Mouse (Mus musculus) MEL (cell line): Measurements from ENCODE around the gene Klhl22. TPM values are rescaled to one million over a fixed set of nuclear protein-coding genes. Genes with fewer than 3 reads are reported as not detected.

Experiments used
- DNase-seq: peaks from one replicate; pipeline ENCODE4 v3.0.0; 2011; ENCODE audit warnings: low read depth, low spot score
- H3K27ac ChIP-seq: 2 replicates; pipeline ENCODE4 v1.5.1; 2012; ENCODE audit warnings: low read depth, mild to moderate bottlenecking, control low read depth, low read length, moderate library complexity; ENCODE audit not compliant: control insufficient read depth
- H3K27me3 ChIP-seq, 2 experiments: fragments of 150-350 bp in 1 of 2; sonication (generic) in 1 of 2; 2 replicates each; pipeline ENCODE4 v1.6.1; 2012; ENCODE audit warnings: low read length in 2 of 2, mild to moderate bottlenecking in 2 of 2, improper control_type of control experiment in 1 of 2, moderate library complexity in 1 of 2; ENCODE audit not compliant: insufficient read depth in 2 of 2, control insufficient read depth in 1 of 2
- H3K36me3 ChIP-seq, 2 experiments: 2 replicates each; pipeline ENCODE4 v1.6.1; 2012 to 2014; ENCODE audit warnings: low read length in 2 of 2, improper control_type of control experiment in 1 of 2, inconsistent platforms in 1 of 2, mild to moderate bottlenecking in 1 of 2; ENCODE audit not compliant: insufficient read depth in 2 of 2, control insufficient read depth in 1 of 2
- H3K4me1 ChIP-seq, 2 experiments: fragments of 150-350 bp in 1 of 2; sonication (generic) in 1 of 2; 2 replicates each; pipeline ENCODE4 v1.6.1; 2012; ENCODE audit warnings: low read length in 2 of 2, improper control_type of control experiment in 1 of 2, mild to moderate bottlenecking in 1 of 2; ENCODE audit not compliant: insufficient read depth in 2 of 2, control insufficient read depth in 1 of 2
- H3K4me3 ChIP-seq, 2 experiments: fragments of 150-350 bp in 1 of 2; sonication (generic) in 1 of 2; 2 replicates each; pipeline ENCODE4 v1.5.1; 2012; ENCODE audit warnings: low read depth in 2 of 2, low read length in 2 of 2, mild to moderate bottlenecking in 2 of 2, moderate library complexity in 2 of 2, control low read depth in 1 of 2, improper control_type of control experiment in 1 of 2; ENCODE audit not compliant: control insufficient read depth in 1 of 2, insufficient read depth in 1 of 2
- H3K79me2 ChIP-seq: 2 replicates; pipeline ENCODE4 v1.6.1; 2012; ENCODE audit warnings: mild to moderate bottlenecking, low read length, moderate library complexity; ENCODE audit not compliant: control insufficient read depth, poor library complexity, insufficient read depth
- H3K9ac ChIP-seq: 2 replicates; pipeline ENCODE4 v1.6.1; 2012; ENCODE audit warnings: low read depth, mild to moderate bottlenecking, control low read depth, low read length, moderate library complexity; ENCODE audit not compliant: control insufficient read depth, poor library complexity, severe bottlenecking
- H3K9me3 ChIP-seq: fragments of 150-350 bp; sonication (generic); replicated peaks from 2 replicates; pipeline ENCODE4 v1.6.1; 2012; ENCODE audit warnings: mild to moderate bottlenecking, low read length, improper control_type of control experiment, moderate library complexity; ENCODE audit not compliant: insufficient read depth
- CHD1 ChIP-seq: IDR thresholded peaks from 2 replicates; pipeline ENCODE4 v1.6.1; 2012; ENCODE audit warnings: low read depth, mild to moderate bottlenecking, inconsistent platforms, low read length, improper control_type of control experiment
- CTCF ChIP-seq, 3 experiments: IDR thresholded peaks in 2 of 3; conservative IDR thresholded peaks in 1 of 3; 2 replicates each; pipeline ENCODE4 v1.5.1; 2011 to 2012; ENCODE audit warnings: low read length in 3 of 3, low read depth in 2 of 3, mild to moderate bottlenecking in 2 of 3, improper control_type of control experiment in 1 of 3, inconsistent platforms in 1 of 3, mixed read lengths in 1 of 3, moderate library complexity in 1 of 3; ENCODE audit not compliant: control insufficient read depth in 1 of 3, insufficient read depth in 1 of 3, poor library complexity in 1 of 3, severe bottlenecking in 1 of 3
- ETS1 ChIP-seq: IDR thresholded peaks from 2 replicates; pipeline ENCODE4 v1.6.1; 2012; ENCODE audit warnings: low read depth, mild to moderate bottlenecking, inconsistent platforms, low read length, improper control_type of control experiment, moderate library complexity
- GATA1 ChIP-seq: IDR thresholded peaks from 2 replicates; pipeline ENCODE4 v1.6.1; 2011; ENCODE audit warnings: low read depth, low read length, improper control_type of control experiment
- HCFC1 ChIP-seq: IDR thresholded peaks from 2 replicates; pipeline ENCODE4 v1.6.1; 2012; ENCODE audit warnings: low read depth, mild to moderate bottlenecking, inconsistent platforms, low read length, improper control_type of control experiment, moderate library complexity
- KAT2A ChIP-seq: conservative IDR thresholded peaks from 2 replicates; pipeline ENCODE4 v1.6.1; 2012; ENCODE audit warnings: low read depth, low read length, improper control_type of control experiment, inconsistent platforms
- MAFK ChIP-seq: IDR thresholded peaks from 2 replicates; pipeline ENCODE4 v1.6.1; 2011; ENCODE audit warnings: low read depth, mild to moderate bottlenecking, low read length, improper control_type of control experiment, borderline replicate concordance
- MAX ChIP-seq: IDR thresholded peaks from 2 replicates; pipeline ENCODE4 v1.6.1; 2011; ENCODE audit warnings: low read length, improper control_type of control experiment
- MXI1 ChIP-seq: IDR thresholded peaks from 2 replicates; pipeline ENCODE4 v1.6.1; 2011; ENCODE audit warnings: mild to moderate bottlenecking, low read depth, low read length, improper control_type of control experiment
- MYB ChIP-seq: IDR thresholded peaks from 2 replicates; pipeline ENCODE4 v1.6.1; 2011; ENCODE audit warnings: mild to moderate bottlenecking, low read depth, low read length, improper control_type of control experiment
- NELFE ChIP-seq: IDR thresholded peaks from 2 replicates; pipeline ENCODE4 v1.6.1; 2011; ENCODE audit warnings: low read depth, low read length, improper control_type of control experiment
- POLR2A ChIP-seq, 2 experiments: IDR thresholded peaks; 2 replicates each; pipeline ENCODE4 v1.6.1; 2011 to 2012; ENCODE audit warnings: low read length in 2 of 2, mild to moderate bottlenecking in 2 of 2, control low read depth in 1 of 2, improper control_type of control experiment in 1 of 2, low read depth in 1 of 2, moderate library complexity in 1 of 2; ENCODE audit not compliant: control insufficient read depth in 1 of 2, insufficient read depth in 1 of 2, poor library complexity in 1 of 2
- POLR2AphosphoS2 ChIP-seq: IDR thresholded peaks from 2 replicates; pipeline ENCODE4 v1.6.1; 2011; ENCODE audit warnings: low read length, improper control_type of control experiment
- RAD21 ChIP-seq: IDR thresholded peaks from 2 replicates; pipeline ENCODE4 v1.6.1; 2011; ENCODE audit warnings: mild to moderate bottlenecking, low read depth, low read length, improper control_type of control experiment
- TCF12 ChIP-seq: IDR thresholded peaks from 2 replicates; pipeline ENCODE4 v1.6.1; 2014; ENCODE audit warnings: low read depth, mild to moderate bottlenecking, inconsistent platforms, low read length, improper control_type of control experiment, moderate library complexity
- USF2 ChIP-seq, 2 experiments: IDR thresholded peaks; 2 replicates each; pipeline ENCODE4 v1.6.1; 2011 to 2012; ENCODE audit warnings: improper control_type of control experiment in 2 of 2, low read length in 2 of 2, borderline replicate concordance in 1 of 2, inconsistent platforms in 1 of 2, low read depth in 1 of 2, mild to moderate bottlenecking in 1 of 2; ENCODE audit not compliant: insufficient read depth in 1 of 2
- ZC3H11A ChIP-seq: IDR thresholded peaks from 2 replicates; pipeline ENCODE4 v1.6.1; 2012; ENCODE audit warnings: low read depth, mild to moderate bottlenecking, inconsistent platforms, low read length, improper control_type of control experiment
- ZKSCAN1 ChIP-seq: IDR thresholded peaks from 2 replicates; pipeline ENCODE4 v1.6.1; 2012; ENCODE audit warnings: low read depth, mild to moderate bottlenecking, inconsistent platforms, low read length, improper control_type of control experiment, moderate library complexity
- ZNF384 ChIP-seq: IDR thresholded peaks from 2 replicates; pipeline ENCODE4 v1.6.1; 2012; ENCODE audit warnings: low read depth, mild to moderate bottlenecking, inconsistent platforms, low read length, improper control_type of control experiment
- polyA plus RNA-seq, 2 experiments: library from polyadenylated mRNA; stranded (reverse) in 1 of 2; unstranded in 1 of 2; fragments of >175 nt in 1 of 2; fragments of >200 nt in 1 of 2; gene quantifications; 2 replicates each; pipeline versions ENCODE4 v1.2.1 to v1.2.4; 2012; ENCODE audit warnings: low replicate concordance in 2 of 2, low read depth in 1 of 2; ENCODE audit not compliant: insufficient read length in 2 of 2, insufficient read depth in 1 of 2, missing spikeins in 1 of 2
- total RNA-seq: library from RNA; depleted of rRNA; stranded (reverse); fragments of 300-350 nt; gene quantifications from 2 replicates; pipeline ENCODE4 v1.2.3, GENCODE M21; 2012

Klhl22 gene
- total and polyA plus RNA-seq, 3 experiments: 82.4 to 191 (median 97.0) TPM

DNA sequence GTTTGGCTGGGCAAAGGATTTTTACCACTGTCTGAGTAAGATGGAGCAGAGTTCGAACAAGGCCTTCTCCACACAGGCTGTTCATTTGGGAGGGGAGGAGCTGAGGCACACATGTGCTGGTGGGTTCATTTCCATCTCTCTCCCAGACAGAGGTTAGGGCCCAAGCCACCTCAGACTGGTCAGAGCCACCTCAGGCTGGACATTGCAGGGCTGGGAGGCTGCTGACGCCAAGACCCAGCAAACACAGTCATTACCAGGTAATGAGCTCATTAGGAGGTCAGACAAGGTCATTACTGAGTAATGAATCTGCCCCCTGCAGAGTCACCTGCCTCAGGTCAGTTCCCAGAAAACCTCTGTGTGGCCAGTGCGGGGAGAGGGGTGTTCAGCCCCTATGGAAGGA is 69.4 kb downstream of the Klhl22 start:
- peaks cover 0 to 2% of the 10 kb centered on the region in 2 experiments; a peak in 1 of 4 replicates for H3K36me3 ChIP-seq
- no peaks in the 10 kb centered on the region for H3K79me2 ChIP-seq
- TF ChIP-seq MYB (no peak), ZKSCAN1 (no peak), POLR2A (IDR thresholded peaks at IDR 0.05; ENCODE audit: control insufficient read depth in 1 of 2, insufficient read depth in 1 of 2, low read depth in 1 of 2, low read length in 2 of 2, poor library complexity in 1 of 2) (no peak), HCFC1 (no peak), ZNF384 (no peak), USF2 (IDR thresholded peaks at IDR 0.05; ENCODE audit: borderline replicate concordance in 1 of 2, insufficient read depth in 1 of 2, low read depth in 1 of 2, low read length in 2 of 2) (no peak), NELFE (no peak), KAT2A (no peak), CHD1 (no peak), MXI1 (no peak)
- peaks cover 0 to 12% of the 10 kb centered on the region in 2 experiments; a peak in 2 of 4 replicates for H3K4me1 ChIP-seq
- H3K27me3 ChIP-seq: no peaks in the 10 kb centered on the region; a peak in 2 of 4 replicates
- H3K9me3 ChIP-seq: no peaks in the 10 kb centered on the region
- DNase-seq: no peak
- no peak overlapping the region for H3K27ac ChIP-seq
- no peak overlapping the region for H3K4me3 ChIP-seq
- H3K9ac ChIP-seq: no peak overlapping the region

DNA sequence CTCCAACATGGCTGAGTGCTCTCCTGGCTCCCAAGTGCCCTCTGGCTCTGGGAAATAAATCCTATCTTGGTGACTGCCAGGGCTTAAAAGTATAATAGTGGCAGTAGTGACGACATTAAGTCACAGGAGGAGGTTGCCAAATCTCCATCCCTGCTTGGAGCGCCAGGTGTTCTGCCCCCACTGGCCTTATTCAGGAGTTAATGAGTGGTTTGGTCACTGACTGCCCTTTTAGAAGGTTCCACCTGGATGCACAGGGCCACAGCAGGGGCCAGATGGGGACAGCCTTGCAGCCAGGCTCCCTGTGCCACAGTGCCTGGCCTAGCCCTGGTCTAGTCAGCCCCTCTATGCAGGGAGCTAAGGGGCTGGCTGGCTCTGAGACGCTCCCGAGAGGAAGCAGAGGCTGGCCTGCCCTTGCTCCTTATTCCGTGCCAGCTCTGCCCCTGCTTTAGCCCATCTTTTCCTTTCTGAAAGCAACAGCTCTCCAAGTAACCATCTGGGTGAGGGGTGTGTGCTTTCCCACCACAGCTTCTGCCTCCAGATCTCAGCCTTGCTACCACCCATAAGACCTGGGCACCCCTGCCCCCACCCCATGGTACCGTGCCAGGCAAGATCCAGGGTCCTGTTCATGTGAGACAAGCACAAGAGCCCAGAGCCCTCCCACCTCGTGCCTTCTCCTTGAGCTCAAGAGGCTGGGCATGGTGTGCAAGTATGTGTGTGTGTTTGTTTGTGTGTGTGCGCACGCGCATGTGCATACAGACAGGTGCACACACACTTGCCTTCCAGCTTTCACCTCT is 71.2 kb downstream of the Klhl22 start:
- H3K27ac ChIP-seq: no peak overlapping the region
- H3K27me3 ChIP-seq: no peaks in the 10 kb centered on the region; a peak in 1 of 4 replicates
- H3K9me3 ChIP-seq: no peaks in the 10 kb centered on the region
- no peak for TF ChIP-seq ZKSCAN1
- TF ChIP-seq MAX: no peak
- TF ChIP-seq, all 39 proteins: peak for 0
- no peaks in the 10 kb centered on the region for H3K79me2 ChIP-seq
- no peak overlapping the region for H3K4me3 ChIP-seq
- no peak overlapping the region for H3K9ac ChIP-seq
- no peak for DNase-seq
- peaks cover 0 to 11% of the 10 kb centered on the region in 2 experiments; a peak in 2 of 4 replicates for H3K36me3 ChIP-seq
- peaks cover 6 to 23% of the 10 kb centered on the region in 2 experiments for H3K4me1 ChIP-seq

DNA sequence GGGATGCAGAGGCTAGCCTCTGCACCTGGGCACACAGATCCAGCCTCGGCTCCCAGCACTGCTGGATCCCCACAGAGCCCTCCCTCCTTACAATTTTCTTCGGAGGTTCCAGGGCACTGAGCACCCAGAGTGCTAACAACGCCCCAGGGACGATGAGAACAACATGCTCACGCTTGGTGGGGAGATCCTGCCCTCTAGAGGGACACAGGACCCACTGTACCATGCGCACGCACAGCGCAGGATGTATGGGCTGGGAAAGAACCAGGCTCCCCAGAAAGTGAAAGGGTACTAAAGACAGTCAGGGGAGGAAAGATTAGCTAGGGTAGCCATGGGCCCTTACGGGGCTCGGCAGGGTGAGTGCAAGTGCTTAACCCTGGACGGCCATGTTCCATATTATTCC is 72.4 kb downstream of the Klhl22 start:
- TF ChIP-seq CTCF (IDR thresholded peaks at IDR 0.05 in 2 of 3, conservative IDR thresholded peaks at IDR 0.05 in 1 of 3; ENCODE audit: control insufficient read depth in 1 of 3, insufficient read depth in 1 of 3, low read depth in 2 of 3, low read length in 3 of 3, poor library complexity in 1 of 3, severe bottlenecking in 1 of 3) (peak in 2 of 3 experiments; percentile 11; a peak in 1 of 6 replicates), POLR2AphosphoS2 (no peak), ZNF384 (no peak), MAX (no peak), RAD21 (peak; percentile 4), MAFK (no peak), ZC3H11A (no peak), TCF12 (no peak), ETS1 (no peak), GATA1 (no peak)
- Histone ChIP-seq H3K4me3 (no peak overlapping the region), H3K4me1 (peaks cover 6 to 23% of the 10 kb centered on the region in 2 experiments), H3K9me3 (no peaks in the 10 kb centered on the region), H3K36me3 (peaks cover 0 to 11% of the 10 kb centered on the region in 2 experiments; a peak in 2 of 4 replicates), H3K27me3 (no peaks in the 10 kb centered on the region), H3K79me2 (no peaks in the 10 kb centered on the region), H3K27ac (no peak overlapping the region), H3K9ac (no peak overlapping the region)
- DNase-seq: no peak
